Mouse (Mus musculus) layer of hippocampus, postnatal 10 days (tissue): Measurements from ENCODE around the gene Hint2. TPM values are rescaled to one million over a fixed set of nuclear protein-coding genes. Genes with fewer than 3 reads are reported as not detected.

Experiments
- DNase-seq, 2 experiments: peaks; one replicate each; pipeline ENCODE4 v3.0.0; 2021; ENCODE audit warnings: low spot score in 2 of 2
- long read RNA-seq: library from polyadenylated mRNA; stranded (forward); transcript quantifications from one replicate; pipeline ENCODE4 v2.0.0, GENCODE M21; 2023
- total RNA-seq, 2 experiments: library from RNA; stranded (reverse); gene quantifications; 2 replicates each; pipeline ENCODE4 v1.2.3; 2021

Gene Hint2
- total RNA-seq = 10 to 100 TPM; 30.9 to 34.0 TPM
- long read RNA-seq, transcript Hint2-201 (5 exons, 610 nt) = major isoform, 42 of 51 reads
- long read RNA-seq, partial matches to known transcripts = 7 of 51 reads
- long read RNA-seq, other reads (novel, unspliced or antisense) = 2 of 51 reads

DNA sequence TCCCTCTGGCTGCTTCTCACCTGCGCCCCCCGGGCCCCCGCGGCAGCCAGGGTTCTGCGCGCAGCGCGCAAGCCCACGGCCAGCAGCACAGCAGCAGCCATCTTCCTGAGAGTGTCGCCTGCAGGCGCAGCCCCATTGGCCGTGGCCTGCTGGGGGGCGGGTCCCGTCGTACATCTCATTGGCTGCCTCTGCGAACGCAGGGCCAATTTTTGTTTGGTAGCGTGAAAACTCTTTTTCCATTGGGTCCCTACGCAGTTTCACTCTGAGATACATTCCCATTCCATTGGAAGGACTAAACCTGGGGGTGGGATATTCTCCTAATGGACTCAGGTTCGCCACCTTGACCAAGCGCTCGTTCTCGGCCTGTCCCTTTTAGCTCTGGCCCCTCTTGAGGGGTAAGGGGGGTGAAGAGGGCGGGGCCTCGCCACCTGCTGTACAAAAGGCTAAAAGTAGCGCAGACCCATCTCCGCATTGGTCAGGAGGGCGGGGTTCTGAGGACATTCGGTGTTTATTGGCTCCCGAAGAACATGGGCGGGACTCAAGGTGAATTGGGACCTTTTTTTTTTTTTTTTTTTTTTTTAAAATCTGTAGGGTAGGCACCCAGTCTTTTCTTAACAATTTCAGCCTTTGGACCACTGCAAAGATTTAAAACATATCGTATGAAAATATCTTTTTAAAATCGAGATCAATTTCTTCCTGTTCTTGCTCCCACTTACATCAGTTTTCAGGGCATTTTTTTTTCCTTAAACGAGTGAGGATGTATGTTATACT is at the start of gene Hint2:
Gene Hint2 (minus strand): TSS at position 128 of the 771 bp plus-strand sequence.
- peak; percentile 91 to 94 for DNase-seq

DNA sequence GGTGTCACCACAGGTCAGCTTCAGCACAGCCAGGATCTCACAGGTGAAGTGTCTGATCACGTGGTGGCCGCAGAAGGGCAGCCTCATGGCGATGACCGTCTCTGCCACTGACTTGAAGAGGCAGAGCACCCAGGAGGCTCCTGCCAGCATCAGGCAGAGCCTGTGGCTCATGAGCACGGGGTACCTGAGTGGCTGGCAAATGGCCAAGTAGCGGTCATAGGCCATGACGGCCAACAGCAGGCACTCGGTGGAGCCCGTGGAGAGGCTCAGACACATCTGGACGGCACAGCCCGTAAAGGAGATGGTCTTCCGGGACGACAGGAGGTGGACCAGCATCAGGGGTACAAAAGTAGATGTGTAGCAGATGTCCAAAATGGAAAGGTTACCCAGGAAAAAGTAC is 49.7 kb upstream of the Hint2 start:
- DNase-seq = no peak

DNA sequence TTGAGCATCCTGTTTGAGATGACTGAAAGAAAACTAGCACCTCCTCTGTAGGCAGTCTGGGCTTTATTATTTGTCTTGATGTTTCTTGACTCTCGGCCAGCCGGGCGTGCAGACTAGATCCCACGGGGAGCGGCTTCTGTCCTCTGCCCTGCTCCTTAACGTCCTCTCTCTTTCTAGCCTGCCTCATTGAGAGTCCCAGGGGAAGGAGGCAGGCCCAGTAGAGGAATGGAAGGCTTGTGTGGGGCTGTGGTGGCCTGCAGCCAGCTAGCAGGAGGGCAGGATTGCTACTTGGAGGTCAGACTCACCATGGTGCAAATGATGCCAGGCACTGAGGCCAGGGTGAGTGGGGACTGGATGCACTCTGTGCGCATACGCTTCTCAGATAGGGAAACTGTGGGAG is 47.6 kb upstream of the Hint2 start:
- DNase-seq = no peak

DNA sequence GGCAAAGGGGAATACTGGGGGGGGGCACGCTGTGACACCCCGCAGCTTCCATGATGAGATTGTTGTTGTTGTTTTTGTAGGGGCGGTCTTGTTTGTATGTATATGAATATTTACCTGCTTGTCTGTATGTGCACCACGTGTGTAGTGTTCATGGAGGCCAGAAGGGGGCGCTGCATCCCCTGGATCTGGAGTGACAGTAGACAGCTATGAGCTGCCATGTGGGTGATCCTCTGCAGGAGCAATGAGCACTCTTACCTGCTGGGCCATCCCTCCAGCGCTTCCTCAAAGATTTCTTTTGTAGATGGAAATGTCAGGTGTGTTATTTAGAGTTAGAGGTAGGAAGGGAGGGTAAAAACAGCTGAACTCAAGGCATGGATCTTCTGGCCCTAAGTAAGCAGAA is 47.2 kb upstream of the Hint2 start:
- DNase-seq = no peak

DNA sequence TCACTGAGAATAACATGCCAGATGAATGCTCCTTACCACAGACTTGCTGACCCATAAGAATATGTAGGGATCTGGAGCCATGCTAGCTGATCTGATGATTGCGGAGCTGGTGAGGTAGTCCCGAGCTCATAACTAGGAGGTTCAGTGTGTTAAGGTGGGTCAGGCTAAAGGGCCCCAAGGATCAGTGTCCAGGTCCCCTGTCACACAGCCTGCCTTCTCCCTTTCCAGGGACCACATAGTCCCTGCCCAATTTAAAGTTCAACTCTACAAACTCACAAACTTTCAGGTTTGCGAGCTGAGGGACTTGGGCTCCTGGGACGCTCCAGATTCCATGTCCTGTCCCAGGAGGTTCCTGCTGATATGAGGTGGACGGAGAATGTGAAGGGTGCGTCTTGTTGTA is 44.4 kb upstream of the Hint2 start, which contains the start of gene Olfr70:
Gene Olfr70 (minus strand): TSS at position 101 of the 400 bp plus-strand sequence.
- DNase-seq = no peak

DNA sequence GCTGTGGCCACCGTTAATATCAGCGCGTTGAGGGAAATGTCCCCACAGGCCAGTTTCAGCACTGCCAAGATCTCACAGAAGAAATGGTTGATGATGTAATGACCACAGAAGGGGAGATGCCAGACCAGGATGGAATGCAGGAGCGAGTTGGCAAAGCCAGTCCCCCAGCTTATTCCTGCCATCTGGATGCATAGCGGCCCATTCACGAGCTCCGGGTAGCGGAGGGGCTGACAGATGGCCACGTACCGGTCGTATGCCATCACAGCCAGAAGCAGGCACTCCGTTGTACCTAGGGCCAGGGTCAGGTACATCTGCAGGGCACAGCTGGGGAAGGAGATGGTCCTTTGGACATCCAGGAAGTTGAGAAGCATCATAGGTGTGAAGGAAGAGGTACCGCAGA is 40.3 kb upstream of the Hint2 start:
- no peak for DNase-seq

DNA sequence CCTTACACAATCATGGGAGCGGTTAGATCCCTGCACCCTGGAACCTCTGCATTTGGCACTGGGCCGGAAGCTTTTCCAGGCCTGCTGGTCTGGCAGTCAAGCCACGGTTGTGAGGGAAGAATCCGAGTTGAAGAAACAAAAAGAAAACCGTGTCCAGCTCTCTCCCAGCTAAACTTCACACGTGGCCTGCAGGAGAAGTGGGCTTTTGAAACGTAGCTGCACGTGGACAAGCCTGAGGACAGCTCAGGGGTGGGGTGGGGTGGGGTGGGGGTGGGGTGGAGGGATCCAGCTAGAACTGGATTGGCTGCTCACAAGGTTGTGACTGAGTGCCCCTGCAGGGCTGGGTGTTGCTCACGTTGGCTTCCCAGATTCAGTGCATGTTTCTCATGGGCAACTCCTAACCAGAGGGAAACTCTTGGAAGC is 39.0 kb upstream of the Hint2 start:
- DNase-seq = no peak

DNA sequence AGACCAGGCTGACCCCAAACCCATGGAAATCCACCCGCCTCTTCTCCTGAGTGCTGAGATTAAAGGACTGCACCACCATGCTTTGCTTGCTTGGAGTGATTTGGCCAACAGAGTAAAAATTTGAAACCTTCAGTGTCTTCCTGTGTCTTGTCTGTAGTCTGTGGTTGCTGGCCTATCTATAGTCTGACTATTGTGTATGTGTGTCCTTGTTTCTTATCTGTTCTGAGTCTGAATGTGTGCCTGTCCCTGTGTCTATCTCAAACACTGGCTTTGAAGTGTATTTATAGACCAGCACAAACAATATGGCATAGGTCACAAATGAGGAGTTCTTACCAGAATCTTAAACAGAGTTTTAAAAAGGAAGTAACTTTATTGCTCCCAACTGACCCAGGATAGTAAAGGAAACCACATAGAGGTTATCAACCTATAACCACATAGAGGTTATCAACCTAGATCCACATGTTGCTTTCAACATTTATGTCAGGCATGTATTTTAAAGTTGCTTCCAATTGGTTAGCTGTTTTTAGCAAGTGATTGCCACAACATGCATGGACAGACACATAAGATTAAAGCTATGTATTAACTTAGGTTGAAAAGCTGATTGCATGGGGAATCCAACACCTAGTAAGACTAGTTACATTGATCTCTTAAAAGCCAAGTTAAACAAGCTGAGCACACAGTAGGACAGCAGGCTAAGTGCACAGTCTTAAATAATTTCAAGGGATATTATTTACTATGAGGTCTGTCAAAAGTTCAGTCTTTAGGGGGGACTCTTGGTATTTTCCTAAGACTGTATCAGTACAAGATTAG is 38.4 kb upstream of the Hint2 start:
- no peak for DNase-seq

DNA sequence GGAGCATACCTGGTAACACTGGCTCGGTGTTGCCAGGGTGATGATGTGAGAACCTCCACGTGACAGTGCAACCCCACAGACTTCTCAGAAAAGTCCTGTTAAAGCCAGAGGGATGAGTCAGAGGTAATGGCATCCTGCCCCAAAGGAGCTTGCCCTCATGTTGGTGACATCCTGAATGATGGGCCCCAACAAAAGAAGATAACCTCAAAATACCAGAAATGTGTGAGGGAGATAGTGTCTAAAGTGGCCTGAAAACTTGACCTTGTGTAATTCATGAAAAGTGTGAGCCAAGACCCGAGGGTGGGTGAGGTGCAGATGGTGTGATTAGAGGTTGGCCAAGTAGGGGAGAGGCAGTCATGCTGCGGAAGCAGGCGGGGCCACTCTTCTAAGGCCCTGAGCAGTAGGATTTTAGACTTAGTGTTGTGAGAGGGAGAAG is 37.6 kb upstream of the Hint2 start:
- DNase-seq = no peak

DNA sequence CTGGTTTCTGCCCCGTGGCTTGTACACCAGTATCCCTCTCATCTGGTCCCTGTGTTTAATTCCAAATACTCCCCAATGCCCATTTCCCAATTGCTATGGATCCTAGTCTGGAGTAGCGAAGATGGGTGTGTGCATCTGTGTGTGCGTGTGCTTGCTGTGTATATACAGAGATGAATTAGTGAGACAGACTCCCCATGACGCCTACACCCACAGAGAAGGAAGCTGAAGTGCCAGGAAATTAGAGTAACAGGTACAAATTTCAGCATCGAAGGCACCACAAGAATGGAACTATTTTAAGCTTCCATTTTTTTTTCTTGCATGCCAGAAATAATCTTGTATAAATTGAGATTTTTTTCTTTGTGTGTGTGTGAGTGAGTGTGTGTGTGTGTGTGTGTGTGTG is 34.8 kb upstream of the Hint2 start:
- DNase-seq = no peak

DNA sequence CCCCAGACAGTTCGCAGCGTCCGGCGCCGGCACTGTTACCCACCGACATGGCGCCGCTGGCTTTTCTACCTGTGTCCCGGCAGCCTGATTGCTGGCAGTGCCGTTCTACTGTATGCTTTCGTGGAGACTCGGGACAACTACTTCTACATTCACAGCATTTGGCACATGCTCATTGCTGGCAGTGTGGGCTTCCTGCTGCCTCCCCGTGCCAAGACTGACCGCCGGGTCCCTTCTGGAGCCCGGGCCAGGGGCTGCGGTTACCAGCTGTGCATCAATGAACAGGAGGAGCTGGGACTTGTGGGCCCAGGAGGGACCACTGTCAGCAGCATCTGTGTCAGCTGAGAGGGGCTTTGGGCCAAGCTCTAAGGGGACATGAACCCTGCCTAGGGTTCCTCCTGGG is 33.8 kb upstream of the Hint2 start:
- DNase-seq = peak in 1 of 2 experiments; percentile 29

DNA sequence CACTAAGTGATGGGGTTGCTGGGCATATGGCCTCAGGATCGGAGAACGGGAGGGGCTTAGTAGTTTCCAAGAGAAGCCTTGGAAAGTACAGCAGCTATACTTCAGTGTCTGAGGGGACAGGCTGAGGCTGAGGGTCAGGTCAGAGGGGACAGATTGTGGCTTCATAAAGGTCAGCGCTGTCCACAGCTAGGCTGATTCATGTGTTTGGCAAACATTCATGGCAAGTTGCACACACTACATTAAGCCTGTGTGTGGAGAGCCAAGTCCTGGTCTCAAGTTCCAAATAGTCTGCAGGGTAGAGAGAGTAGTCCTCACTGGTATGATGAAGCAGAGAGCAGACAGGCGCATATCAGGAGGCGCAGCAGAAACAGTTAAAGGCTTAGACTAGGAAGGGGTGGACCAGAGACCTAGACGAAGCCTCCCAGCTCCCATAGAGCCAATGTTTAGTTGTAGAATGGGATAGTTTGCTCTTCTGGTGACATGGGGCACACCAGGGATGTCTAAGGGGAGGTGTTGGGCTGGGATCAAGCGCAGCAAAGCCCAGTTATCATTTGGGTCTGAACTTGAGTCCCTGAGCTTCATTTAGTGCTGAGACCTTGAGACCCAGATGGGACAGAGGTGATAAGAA is 23.3 kb upstream of the Hint2 start:
- no peak for DNase-seq

DNA sequence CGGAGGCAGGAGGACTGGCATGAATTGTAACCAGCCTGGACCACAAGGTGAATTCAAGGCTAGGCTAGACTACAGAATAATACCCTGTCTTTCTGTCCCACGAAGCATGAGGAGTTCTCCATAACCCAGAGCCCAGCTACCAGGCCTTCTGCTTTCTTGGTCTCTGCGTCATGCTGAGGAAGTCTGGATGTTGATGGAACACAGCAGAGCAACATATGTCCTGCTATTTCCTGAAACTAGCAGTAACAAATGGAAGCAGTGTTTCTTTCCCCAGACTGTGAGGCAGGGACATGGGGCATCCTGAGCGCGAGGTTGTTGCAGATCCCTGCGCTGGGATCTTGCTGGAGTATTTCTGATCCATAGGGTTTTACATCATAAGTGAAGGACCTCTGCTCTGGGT is 22.3 kb upstream of the Hint2 start:
- no peak for DNase-seq

DNA sequence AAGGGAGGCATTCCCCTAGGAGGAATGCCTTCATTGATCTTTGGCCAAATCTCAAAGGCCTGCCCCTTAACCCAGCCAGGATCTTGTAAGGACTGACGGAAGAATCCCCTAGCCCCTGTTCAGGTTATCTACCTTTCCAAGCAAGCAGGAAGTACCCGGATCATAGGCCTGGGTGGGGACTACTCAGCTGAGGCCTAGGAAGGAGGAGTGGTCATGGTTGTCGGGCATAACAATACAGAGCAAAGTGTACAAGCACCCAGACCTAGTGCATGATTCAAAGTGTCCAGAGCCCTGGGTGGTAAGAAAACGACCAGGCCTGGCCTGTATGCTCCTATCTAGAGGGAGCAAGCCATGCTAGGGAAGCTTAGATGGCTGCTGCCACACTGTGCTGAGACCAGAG is 19.3 kb upstream of the Hint2 start:
- DNase-seq = no peak

DNA sequence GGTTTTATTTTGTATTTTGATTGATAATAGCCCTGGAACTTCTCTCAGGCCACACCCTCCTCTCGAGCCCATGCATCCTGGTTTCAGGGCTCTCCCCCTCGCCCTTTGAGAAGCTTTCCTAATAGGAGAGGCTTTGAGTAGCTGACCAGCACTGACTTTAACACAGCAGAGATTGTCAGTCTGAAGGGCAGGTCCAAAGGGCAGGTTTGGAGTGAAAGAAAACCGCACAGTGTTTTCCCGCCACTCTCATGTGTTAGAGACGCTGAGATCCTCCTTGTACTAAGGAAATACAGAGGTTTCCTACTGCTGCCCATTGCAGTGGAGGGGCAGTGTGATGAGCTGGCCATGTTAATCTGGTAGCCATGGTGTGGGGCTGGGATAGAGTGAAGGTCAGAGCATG is 18.7 kb upstream of the Hint2 start:
- DNase-seq = no peak

DNA sequence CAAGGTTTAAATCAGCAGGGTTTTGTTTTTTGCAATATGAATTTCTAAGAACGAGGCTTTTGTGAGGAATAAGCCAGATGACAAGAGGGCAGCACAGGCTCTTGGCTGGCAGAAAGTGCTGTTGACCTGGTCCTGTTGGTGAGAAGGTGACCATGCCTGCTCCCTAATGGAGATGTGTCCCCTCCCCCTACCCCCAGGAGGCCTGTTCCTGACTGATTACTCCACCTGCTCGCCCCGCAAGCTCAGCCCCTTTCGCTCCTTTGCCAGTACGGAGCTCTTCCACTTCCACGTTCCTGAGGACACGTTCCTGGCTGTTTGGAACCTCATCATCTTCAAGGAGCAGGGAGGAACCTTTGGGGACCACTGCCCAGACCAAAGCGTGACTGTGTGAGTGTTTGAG is 17.4 kb upstream of the Hint2 start:
- no peak for DNase-seq

DNA sequence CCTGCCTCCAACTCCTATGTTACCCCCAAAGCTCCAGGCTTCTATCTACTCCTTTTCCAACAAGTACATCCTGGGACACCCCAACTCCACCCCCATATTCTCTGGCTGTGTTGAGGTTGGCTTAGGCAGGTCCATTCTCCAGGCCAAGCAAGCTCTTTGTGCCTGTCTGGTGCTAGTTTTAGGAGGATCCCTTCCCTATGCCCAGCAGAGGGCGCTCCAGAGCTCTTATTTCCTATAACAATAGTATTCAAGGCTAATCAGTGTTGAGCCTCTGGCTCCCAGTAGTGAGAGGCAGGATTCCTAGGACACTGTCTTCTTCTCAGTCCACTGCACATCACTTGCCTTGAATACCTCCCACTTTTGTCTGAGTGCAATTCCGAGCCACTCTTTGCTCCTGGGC is 15.8 kb upstream of the Hint2 start:
- peak; percentile 93 for DNase-seq

DNA sequence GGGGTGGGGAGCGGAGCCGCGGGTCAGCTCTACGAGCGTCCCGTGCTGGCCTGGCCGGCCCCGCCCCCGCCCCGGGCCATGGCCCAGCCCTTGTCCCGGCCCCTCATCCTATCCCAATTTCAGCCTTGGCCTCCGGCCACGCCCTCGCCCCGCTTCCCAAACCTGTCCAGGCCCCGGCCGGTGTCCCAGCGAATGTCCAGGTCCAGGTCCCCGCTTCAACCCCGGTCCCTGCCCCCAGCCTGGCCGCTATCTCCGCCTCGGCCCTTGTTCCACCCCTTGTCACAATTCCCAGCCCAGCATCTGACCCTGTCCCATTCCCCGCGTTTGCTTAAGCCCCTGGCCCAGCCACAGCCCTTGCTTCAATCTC is 13.1 kb upstream of the Hint2 start:
- no peak for DNase-seq

DNA sequence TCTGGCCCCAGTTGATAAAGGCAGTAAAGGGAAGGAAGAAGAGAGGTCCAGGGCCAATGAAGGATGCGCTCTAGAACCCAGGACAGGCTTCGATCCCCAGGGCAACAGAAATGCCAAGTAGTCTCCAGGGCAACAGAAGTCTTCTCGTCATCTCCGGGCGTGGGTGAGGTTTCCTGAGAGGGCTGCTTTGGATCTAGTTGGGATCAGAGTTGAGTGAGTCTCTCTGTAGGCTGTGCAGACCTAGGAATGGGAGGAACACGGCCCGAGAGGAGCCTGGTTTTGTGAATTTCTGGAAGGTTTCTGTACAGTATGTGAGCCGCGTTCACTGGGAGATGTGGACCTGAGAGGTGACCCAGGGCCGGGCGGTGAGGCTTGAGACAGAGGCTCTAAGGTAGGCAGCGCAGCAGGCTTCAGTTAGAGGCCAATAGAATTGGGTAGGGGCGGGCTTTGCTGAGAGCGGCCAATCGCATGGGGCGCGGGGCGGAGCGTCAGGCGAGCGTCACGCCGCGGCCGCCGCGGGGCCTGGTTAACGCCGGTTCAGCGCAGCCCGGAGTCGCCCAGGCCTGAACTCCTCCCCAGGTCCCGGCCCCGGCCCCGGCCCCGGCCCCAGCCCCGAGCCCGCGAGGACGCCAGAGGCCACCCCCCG is 12.6 kb upstream of the Hint2 start, which contains the start of the genes Tmem8b and Fam221b:
Gene Tmem8b (plus strand): TSS at position 190 of the 646 bp plus-strand sequence.
Gene Fam221b (minus strand): TSS at position 364 of the 646 bp plus-strand sequence.
- peak; percentile 86 to 92 for DNase-seq

DNA sequence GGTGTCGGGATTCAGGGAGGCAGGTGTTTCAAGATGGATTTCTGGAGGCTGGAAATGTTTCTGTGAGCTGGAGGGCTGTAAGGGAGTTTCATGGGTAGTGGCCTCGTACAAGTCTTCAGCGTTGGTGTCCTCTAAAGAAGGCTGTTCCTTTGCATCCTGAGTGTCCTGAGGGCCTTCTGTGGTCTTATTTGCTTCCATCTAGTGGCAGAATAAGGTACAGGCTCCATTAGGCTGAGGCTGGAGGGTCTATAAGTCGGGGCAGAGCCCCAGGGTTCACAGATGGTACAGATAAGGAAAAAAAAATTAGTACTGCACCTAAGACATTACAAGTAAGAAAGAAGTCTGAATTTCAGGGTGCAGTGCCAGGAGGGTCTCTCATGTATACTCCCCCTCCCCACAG is 10.1 kb upstream of the Hint2 start:
- DNase-seq = no peak

DNA sequence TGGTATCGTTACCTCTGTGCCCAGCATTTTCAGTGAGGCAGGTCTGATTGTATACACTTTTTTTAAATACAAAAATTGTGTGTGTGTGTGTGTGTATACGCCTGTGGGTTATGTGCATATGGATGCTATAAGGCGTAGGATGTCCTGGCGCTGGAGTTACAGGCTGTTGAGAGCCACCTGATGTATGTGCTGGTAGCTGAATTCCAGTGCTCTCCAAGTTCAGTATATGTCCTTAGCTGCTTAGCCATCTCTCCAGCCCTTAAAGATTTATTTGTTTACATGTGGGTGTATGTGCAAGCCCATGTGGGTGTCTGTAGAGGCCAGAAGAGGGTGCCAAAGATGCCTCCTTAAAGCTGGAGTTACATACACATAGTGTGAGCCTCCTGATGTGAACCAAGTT is 880 bp upstream of the Hint2 start:
- DNase-seq = no peak
